Mouse (Mus musculus): Measurements from ENCODE around the gene Atl1. TPM values are rescaled to one million over a fixed set of nuclear protein-coding genes. Genes with fewer than 3 reads are reported as not detected.

The Atl1 gene
- polyA plus RNA-seq, 1 experiment from 2014 or later = 11.2 TPM

DNA sequence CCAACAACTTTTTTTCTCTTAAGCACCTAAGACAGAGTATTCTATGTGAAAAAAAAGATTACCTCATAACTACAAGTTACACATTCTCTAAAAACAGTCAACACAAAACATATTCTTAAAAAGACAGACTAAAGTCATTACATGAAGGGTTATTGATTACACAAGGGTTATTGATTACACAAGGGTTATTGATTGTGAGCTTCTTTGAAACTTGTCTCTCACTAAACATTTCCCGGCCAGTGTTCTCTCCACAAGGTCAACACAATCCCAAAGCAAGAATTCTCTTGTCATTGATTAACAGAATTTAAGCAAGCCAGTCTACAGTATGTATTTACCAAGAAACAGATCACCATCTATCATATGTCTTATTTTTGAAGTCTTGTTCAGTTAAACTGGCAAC lies 29.7 kb downstream of the Atl1 start:
- no peak overlapping the region for H3K27ac ChIP-seq (replicated peaks)
- H3K4me1 ChIP-seq = no peaks in the 10 kb centered on the region
- H3K9me3 ChIP-seq = no peaks in the 10 kb centered on the region
- WGBS = 79% methylated on average over 1 of the region's 1 CpGs
- H3K27me3 ChIP-seq (replicated peaks; ENCODE audit: low read depth, poor library complexity, severe bottlenecking) = no peaks in the 10 kb centered on the region
- DNase-seq (ENCODE audit: low spot score) = no peak
- no peak overlapping the region for H3K4me3 ChIP-seq
- H3K36me3 ChIP-seq (replicated peaks) = no peaks in the 10 kb centered on the region

DNA sequence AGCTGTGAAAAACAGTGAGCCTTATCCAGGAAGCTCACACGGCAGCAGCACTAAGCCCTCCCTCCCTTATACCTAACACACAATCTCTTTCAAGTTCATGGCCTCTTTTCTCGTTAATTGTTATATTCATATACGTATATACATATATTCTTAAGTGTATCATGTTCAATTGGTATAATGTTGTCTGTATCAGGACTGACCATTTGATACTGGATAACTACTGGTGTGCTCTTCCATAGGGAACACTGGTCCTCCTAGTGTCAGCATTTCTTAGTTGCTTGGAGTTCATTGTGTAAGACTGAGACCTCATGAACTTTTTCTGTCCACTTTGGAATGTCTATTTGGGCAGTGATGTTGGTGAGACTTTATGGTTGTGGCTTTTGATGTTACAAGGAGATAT lies 30.7 kb downstream of the Atl1 start:
- WGBS = 83% methylated on average over 3 of the region's 3 CpGs
- H3K27me3 ChIP-seq (replicated peaks; ENCODE audit: low read depth, poor library complexity, severe bottlenecking) = no peaks in the 10 kb centered on the region
- no peaks in the 10 kb centered on the region for H3K36me3 ChIP-seq (replicated peaks)
- H3K4me1 ChIP-seq = no peaks in the 10 kb centered on the region
- no peaks in the 10 kb centered on the region for H3K9me3 ChIP-seq
- DNase-seq (ENCODE audit: low spot score) = no peak
- no peak overlapping the region for H3K4me3 ChIP-seq
- H3K27ac ChIP-seq (replicated peaks) = no peak overlapping the region

DNA sequence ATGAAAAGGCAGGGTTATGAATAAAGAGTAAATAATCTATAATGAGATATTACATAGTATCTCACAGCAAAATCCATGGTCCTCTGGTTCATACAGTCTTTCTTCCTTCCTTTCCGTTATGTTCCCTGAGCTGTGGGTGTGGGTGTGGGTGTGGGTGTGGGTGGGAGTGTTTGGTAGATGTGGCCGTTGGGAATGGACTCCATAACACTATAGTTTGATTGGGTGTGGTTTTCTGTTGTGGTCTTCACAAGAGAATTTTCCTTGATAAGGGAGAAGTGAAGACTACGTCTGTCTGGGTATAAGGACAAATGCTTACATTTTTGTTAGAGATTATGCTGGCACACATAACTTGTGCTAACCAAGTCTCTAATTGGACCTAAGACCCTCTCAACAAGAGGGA lies 31.2 kb downstream of the Atl1 start:
- no peaks in the 10 kb centered on the region for H3K36me3 ChIP-seq (replicated peaks)
- no peak for DNase-seq (ENCODE audit: low spot score)
- H3K4me1 ChIP-seq = no peaks in the 10 kb centered on the region
- no peak overlapping the region for H3K4me3 ChIP-seq
- no peaks in the 10 kb centered on the region for H3K27me3 ChIP-seq (replicated peaks; ENCODE audit: low read depth, poor library complexity, severe bottlenecking)
- no peak overlapping the region for H3K27ac ChIP-seq (replicated peaks)
- WGBS = 71% methylated on average over 3 of the region's 3 CpGs
- H3K9me3 ChIP-seq = no peaks in the 10 kb centered on the region

DNA sequence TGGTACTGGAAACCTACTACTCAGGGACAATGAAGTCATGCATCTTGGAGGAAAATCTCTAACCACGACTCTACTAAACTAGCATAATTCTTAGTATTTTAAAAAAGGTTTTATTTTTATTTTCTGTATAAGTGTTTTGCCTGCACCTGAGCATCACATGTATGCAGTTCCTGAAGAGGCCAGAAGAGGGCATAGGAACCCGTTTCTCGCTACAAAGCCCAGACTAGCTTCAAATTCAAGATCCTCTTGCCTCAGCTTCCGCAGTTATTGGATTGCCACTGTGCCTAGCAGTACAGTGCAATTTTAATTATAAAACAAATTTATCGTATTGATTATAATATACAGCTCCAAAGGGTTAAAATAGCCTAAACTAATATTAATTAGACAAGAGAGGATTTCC lies 31.6 kb downstream of the Atl1 start:
- DNase-seq (ENCODE audit: low spot score) = peak; percentile 55
- no peaks in the 10 kb centered on the region for H3K27me3 ChIP-seq (replicated peaks; ENCODE audit: low read depth, poor library complexity, severe bottlenecking)
- H3K9me3 ChIP-seq = no peaks in the 10 kb centered on the region
- 14% methylated on average over 5 of the region's 5 CpGs for WGBS
- no peak overlapping the region for H3K27ac ChIP-seq (replicated peaks)
- no peak overlapping the region for H3K4me3 ChIP-seq
- H3K36me3 ChIP-seq (replicated peaks) = no peaks in the 10 kb centered on the region
- H3K4me1 ChIP-seq = no peaks in the 10 kb centered on the region

DNA sequence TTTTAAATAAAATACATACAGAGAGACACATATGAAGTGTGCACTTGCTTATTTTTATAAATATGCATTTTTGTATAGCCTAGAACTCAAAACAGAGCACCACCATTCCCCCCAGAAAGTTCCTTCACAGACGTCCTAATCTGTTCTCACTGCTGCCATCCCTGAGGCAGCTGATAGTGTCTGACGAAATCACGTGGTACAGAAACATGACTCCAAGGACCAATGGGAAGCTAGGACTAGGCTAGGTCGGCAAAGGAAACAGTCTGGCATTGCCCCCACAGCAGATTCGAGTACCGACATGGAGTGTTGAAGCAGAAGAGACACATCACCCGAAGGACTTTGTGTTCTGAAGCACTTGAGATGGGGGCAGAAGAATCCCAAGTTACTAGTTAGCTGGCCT lies 34.3 kb downstream of the Atl1 start:
- no peaks in the 10 kb centered on the region for H3K9me3 ChIP-seq
- no peak overlapping the region for H3K4me3 ChIP-seq
- WGBS = 54% methylated on average over 7 of the region's 7 CpGs
- no peaks in the 10 kb centered on the region for H3K4me1 ChIP-seq
- no peak overlapping the region for H3K27ac ChIP-seq (replicated peaks)
- DNase-seq (ENCODE audit: low spot score) = no peak
- H3K36me3 ChIP-seq (replicated peaks) = no peaks in the 10 kb centered on the region
- no peaks in the 10 kb centered on the region for H3K27me3 ChIP-seq (replicated peaks; ENCODE audit: low read depth, poor library complexity, severe bottlenecking)

DNA sequence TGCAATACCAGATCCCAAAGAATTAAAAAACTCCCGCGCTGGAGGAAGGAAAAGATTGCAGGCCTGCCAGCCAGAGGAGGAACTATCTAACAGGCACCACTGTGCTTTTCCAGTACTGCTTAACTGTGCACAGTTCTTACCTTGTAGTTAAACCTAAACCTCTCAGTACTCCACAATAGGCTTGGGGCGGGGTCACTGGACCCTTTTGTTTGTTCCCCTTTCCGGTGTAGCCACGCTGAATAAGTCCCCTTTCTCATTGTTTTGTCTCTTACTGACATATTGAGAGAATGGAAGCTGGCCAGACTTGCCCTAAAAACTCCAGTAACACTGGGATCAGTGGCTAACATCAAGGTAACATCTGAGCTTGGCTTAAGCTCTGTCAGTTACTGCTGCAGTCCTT lies 45.3 kb downstream of the Atl1 start:
- no peak for DNase-seq (ENCODE audit: low spot score)
- H3K9me3 ChIP-seq = no peaks in the 10 kb centered on the region
- peaks cover 5% of the 10 kb centered on the region; the same call in 1 of the 2 replicates for H3K36me3 ChIP-seq (replicated peaks)
- 0 out of 2 replicates have a peak, but pooled peaks cover 6% of the 10 kb centered on the region for H3K4me1 ChIP-seq
- WGBS = 73% methylated on average over 5 of the region's 5 CpGs
- no peaks in the 10 kb centered on the region for H3K27me3 ChIP-seq (replicated peaks; ENCODE audit: low read depth, poor library complexity, severe bottlenecking)
- no peak overlapping the region for H3K27ac ChIP-seq (replicated peaks)
- H3K4me3 ChIP-seq = no peak overlapping the region

DNA sequence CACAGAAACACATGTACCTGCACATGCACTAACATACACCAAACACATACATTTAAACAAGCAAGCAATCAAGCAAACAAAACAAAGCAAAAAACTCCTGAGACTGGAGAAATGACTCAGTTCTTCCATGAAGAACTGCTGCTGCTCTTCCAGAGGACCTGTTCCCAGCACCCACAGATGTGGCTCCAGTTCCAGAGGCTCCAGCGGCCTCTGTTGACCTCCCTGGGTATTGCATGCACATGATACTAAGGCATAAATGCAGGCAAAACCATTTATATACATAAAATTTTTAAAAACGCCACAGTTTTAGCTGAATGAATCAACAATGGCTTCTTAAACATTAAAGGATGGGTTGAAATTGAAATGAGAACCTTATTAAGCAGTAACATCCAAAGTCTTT lies 46.9 kb downstream of the Atl1 start:
- Histone ChIP-seq H3K9me3 (no peaks in the 10 kb centered on the region), H3K4me1 (0 out of 2 replicates have a peak, but pooled peaks cover 6% of the 10 kb centered on the region), H3K36me3 (replicated peaks) (peaks cover 5% of the 10 kb centered on the region; the same call in 1 of the 2 replicates), H3K4me3 (no peak overlapping the region), H3K27me3 (replicated peaks; ENCODE audit: low read depth, poor library complexity, severe bottlenecking) (no peaks in the 10 kb centered on the region), H3K27ac (replicated peaks) (no peak overlapping the region)
- WGBS = 58% methylated on average over 2 of the region's 2 CpGs
- no peak for DNase-seq (ENCODE audit: low spot score)

DNA sequence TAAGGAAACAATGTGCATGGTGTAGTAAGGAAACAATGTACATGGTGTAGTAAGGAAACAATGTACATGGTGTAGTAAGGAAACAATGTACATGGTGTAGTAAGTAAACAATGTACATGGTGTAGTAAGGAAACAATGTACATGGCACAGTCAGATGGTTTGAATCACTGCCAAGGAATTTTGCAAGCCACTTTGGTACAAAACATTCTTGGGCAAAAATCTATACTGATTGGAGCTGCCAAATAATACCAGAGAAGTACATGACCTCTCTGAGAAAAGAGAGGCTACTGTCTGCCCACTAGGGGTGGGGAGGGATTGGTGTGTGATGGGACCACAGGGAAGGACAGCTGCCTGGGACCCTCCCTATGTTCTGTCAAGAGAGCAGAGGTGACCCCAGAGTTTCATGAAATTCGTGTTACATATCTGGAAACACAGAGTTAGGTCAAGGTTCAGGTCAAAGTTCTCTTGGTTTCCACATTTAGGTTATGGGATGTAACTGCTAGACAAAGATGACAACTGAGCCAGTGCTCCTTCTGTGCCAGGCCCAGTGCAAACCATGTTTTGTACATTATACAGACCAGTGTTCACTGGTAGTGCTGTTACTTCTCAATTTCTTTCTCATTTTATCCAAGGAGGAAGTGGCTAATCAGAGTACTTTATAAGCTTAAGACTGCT lies 49.4 kb downstream of the Atl1 start:
- Histone ChIP-seq H3K27me3 (replicated peaks; ENCODE audit: low read depth, poor library complexity, severe bottlenecking) (no peaks in the 10 kb centered on the region), H3K36me3 (replicated peaks) (peaks cover 5% of the 10 kb centered on the region; the same call in 1 of the 2 replicates), H3K9me3 (no peaks in the 10 kb centered on the region), H3K4me3 (no peak overlapping the region), H3K27ac (replicated peaks) (no peak overlapping the region), H3K4me1 (0 out of 2 replicates have a peak, but pooled peaks cover 6% of the 10 kb centered on the region)
- DNase-seq (ENCODE audit: low spot score) = no peak
- WGBS = 55% methylated on average over 1 of the region's 1 CpGs

DNA sequence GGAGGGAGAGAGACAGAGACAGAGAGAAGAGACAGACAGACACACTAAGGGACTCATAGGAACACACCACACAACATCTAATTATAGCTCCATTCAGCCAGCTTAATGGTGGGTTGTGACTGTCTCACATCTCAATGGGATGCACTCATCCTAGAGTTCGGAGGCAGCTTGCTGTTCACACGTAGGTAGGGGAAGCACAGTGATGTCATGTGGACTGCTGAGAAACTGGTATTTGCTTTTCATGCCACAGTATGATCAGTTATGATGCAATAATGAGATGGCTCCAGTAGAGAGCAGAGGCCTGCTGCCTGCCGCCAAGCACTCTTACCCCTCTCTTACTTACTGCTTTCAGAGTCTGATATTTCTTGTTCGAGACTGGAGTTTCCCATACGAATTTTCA lies 53.4 kb downstream of the Atl1 start:
- H3K27me3 ChIP-seq (replicated peaks; ENCODE audit: low read depth, poor library complexity, severe bottlenecking) = no peaks in the 10 kb centered on the region
- 92% methylated on average over 5 of the region's 5 CpGs for WGBS
- no peak overlapping the region for H3K27ac ChIP-seq (replicated peaks)
- no peak overlapping the region for H3K4me3 ChIP-seq
- no peaks in the 10 kb centered on the region for H3K9me3 ChIP-seq
- H3K4me1 ChIP-seq = no peaks in the 10 kb centered on the region
- H3K36me3 ChIP-seq (replicated peaks) = no peaks in the 10 kb centered on the region
- DNase-seq (ENCODE audit: low spot score) = no peak

DNA sequence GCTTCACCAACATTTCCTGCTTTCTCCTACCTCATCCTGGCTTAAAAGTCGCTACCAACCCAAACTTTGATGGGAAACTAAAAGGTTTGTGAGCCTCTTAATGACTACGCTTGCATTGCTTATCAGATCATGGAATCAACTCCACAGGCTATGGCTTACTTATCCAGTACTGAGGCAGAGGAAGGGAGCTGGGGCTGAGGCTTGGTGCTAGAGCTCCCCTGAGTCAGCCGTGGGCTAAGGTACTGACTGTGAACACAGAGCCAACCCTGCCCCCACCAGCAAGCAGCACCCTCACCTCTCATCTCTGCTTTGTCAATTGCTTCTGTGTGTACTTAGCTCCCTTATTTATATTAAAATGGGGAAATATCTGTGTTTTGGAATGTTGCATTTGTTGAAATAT lies 55.1 kb downstream of the Atl1 start:
- DNase-seq (ENCODE audit: low spot score) = no peak
- Histone ChIP-seq H3K27me3 (replicated peaks; ENCODE audit: low read depth, poor library complexity, severe bottlenecking) (no peaks in the 10 kb centered on the region), H3K9me3 (no peaks in the 10 kb centered on the region), H3K27ac (replicated peaks) (no peak overlapping the region), H3K4me1 (no peaks in the 10 kb centered on the region), H3K4me3 (no peak overlapping the region), H3K36me3 (replicated peaks) (no peaks in the 10 kb centered on the region)
- WGBS = 75% methylated on average over 3 of the region's 3 CpGs

DNA sequence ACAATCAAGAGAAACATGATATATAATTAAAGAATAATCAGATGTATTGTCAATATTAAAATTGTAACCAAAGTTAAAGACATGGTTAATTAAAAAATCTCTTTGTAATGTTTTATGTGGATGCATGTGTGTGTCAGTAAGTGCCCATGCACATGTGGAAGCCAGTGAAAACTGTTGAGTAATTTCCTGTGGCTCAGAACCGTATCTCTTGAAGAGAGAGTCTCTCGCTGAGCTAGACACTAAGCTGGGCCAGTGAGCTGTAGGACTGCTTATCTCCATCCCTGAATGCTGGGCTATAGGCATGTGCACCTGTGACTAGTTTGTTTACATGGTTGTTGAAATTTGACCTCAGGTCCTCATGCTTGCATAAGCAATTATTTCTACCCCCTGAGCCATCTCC lies 65.0 kb downstream of the Atl1 start:
- WGBS = 89% methylated on average over 2 of the region's 2 CpGs
- H3K27ac ChIP-seq (replicated peaks) = no peak overlapping the region
- no peak overlapping the region for H3K4me3 ChIP-seq
- DNase-seq (ENCODE audit: low spot score) = no peak
- H3K4me1 ChIP-seq = no peaks in the 10 kb centered on the region
- H3K36me3 ChIP-seq (replicated peaks) = peaks cover 46% of the 10 kb centered on the region
- H3K9me3 ChIP-seq = no peaks in the 10 kb centered on the region
- no peaks in the 10 kb centered on the region for H3K27me3 ChIP-seq (replicated peaks; ENCODE audit: low read depth, poor library complexity, severe bottlenecking)

DNA sequence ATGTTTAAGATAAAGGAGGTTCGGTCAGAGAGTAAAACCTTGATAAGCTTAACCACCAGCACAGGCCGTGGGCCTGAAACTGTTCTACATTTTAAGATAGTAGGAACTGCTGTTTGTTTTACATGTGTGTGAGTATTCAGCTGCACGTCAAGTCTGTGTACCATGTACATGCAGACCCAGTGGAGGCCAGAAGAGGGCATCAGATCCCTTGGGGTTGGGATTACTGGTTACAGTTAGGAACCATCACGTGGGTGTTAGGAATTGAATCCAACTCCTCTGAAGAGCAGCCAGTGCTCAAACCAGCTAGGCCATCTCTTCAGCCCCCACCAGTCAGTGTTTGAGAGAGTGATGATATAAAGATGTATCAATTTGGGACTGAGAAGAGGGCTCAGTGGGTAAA lies 70.1 kb downstream of the Atl1 start:
- no peak overlapping the region for H3K4me3 ChIP-seq
- no peak overlapping the region for H3K27ac ChIP-seq (replicated peaks)
- no peaks in the 10 kb centered on the region for H3K27me3 ChIP-seq (replicated peaks; ENCODE audit: low read depth, poor library complexity, severe bottlenecking)
- no peaks in the 10 kb centered on the region for H3K4me1 ChIP-seq
- H3K9me3 ChIP-seq = no peaks in the 10 kb centered on the region
- peak; percentile 39 for DNase-seq (ENCODE audit: low spot score)
- peaks cover 88% of the 10 kb centered on the region for H3K36me3 ChIP-seq (replicated peaks)
- WGBS = 72% methylated on average over 4 of the region's 4 CpGs

DNA sequence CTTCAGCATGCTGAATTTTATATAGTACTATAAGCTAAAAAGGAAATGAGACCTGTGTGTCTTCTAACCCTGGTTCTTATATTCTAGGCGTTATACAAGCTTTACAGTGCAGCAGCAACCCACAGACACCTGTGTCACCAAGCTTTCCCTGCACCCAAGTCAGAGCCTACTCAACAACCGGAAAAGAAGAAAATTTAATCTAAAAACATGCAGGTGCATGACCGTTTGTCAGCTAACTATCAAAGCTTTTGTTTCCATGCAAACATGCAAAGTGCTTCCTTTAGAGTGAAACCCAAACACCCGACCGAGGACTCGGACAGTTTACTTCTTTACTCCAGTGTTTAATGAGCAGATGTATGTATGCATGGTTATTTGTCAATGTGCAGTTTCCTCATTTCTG lies 70.7 kb downstream of the Atl1 start:
- no peaks in the 10 kb centered on the region for H3K4me1 ChIP-seq
- no peak overlapping the region for H3K27ac ChIP-seq (replicated peaks)
- peaks cover 90% of the 10 kb centered on the region for H3K36me3 ChIP-seq (replicated peaks)
- no peaks in the 10 kb centered on the region for H3K9me3 ChIP-seq
- WGBS = 92% methylated on average over 6 of the region's 6 CpGs
- no peak for DNase-seq (ENCODE audit: low spot score)
- no peaks in the 10 kb centered on the region for H3K27me3 ChIP-seq (replicated peaks; ENCODE audit: low read depth, poor library complexity, severe bottlenecking)
- no peak overlapping the region for H3K4me3 ChIP-seq

Data from embryonic facial prominence, embryonic 10.5 days (tissue).